Mouse (Mus musculus): Measurements from ENCODE around the gene Macc1. TPM values are rescaled to one million over a fixed set of nuclear protein-coding genes. Genes with fewer than 3 reads are reported as not detected.

Gene Macc1
- 0.06 and 0.10 TPM in 2 replicates for polyA plus RNA-seq (2016; fragmentation: Nextera tagmentation; extraction: Ambion mirVana)

GRCm38 (mm10) chr12:119313970-119314369 is at the start of gene Macc1:
Gene Macc1 (plus strand): TSS chr12:119314270.
- DNase-seq (ENCODE audit: low spot score): no peak
- H3K36me3 ChIP-seq: no peaks in the 10 kb centered on the region
- H3K4me3 ChIP-seq: no peak within 1 kb of the TSS
- no peaks in the 10 kb centered on the region for H3K4me1 ChIP-seq
- H3K27ac ChIP-seq (replicated peaks): no peak within 1 kb of the TSS
- no peaks in the 10 kb centered on the region for H3K9me3 ChIP-seq (replicated peaks)
- H3K27me3 ChIP-seq (ENCODE audit: low read depth, poor library complexity, severe bottlenecking): no peaks in the 10 kb centered on the region

DNA sequence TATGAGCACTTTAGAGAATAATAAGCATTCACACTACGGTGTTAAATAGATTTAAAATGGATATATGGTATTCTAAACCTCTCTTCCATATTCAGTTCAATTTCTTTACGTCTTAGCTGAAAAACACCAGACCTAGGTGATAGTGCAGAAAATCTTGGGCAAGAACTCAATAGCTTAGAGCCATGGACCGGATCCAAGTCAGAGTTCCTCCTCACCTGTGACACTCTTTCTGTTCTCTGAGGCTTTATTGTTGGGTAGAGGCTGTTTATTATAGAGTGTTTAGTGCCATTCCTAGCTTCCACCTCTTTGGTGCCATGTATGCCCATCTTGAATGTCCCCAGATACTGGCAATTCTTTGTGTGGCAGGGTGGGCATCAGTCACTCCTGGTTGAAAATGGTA is 49.6 kb upstream of the Macc1 start:
- no peak for DNase-seq (ENCODE audit: low spot score)
- no peaks in the 10 kb centered on the region for H3K27me3 ChIP-seq (ENCODE audit: low read depth, poor library complexity, severe bottlenecking)
- no peak overlapping the region for H3K4me3 ChIP-seq
- no peaks in the 10 kb centered on the region for H3K9me3 ChIP-seq (replicated peaks)
- H3K27ac ChIP-seq (replicated peaks): no peak overlapping the region
- WGBS: 92% methylated on average over 3 of the region's 3 CpGs
- H3K36me3 ChIP-seq: no peaks in the 10 kb centered on the region
- no peaks in the 10 kb centered on the region for H3K4me1 ChIP-seq

DNA sequence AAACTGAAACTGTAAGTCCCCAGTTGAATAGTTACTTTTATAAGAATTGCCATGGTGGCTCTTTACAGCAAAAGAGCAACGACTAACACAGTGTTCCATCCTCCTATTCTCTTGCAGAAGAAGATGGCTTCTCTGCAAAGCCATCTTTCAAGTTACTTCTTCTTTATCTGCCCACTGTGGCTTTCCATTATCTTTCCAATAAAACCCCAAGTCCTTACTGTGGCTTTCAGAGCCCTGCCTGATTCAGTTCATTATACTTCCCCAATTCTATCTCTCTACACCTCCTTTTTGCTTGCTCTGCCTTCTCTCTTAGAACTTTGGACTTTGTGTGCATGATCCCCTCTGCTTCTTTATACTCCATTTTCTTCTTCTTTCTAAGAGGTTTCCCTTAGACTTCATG is 45.3 kb upstream of the Macc1 start:
- 69% methylated on average over 1 of the region's 1 CpGs for WGBS

DNA sequence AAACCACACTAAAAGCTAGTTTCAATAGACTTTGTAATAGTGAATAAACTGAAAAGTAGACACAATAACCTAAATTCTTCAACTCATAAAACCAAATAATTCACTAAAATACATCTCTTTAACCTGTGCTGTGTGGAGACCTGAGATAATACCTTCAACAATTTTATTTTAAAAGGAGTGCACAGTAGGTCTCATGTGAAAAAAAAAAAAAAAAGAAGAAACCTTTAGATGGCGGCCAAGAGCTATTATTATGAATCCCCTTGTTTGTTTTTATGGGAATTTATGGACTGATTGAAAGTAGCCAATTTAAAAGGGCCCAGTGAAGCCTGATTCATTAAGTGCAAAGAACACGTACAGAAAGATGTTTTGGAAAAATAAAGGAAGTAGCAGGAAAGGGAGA is 44.0 kb upstream of the Macc1 start:
- peaks cover 35% of the 10 kb centered on the region for H3K4me1 ChIP-seq
- H3K27me3 ChIP-seq (ENCODE audit: low read depth, poor library complexity, severe bottlenecking): peaks cover 15% of the 10 kb centered on the region
- H3K4me3 ChIP-seq: no peak overlapping the region
- no peak for DNase-seq (ENCODE audit: low spot score)
- no peaks in the 10 kb centered on the region for H3K9me3 ChIP-seq (replicated peaks)
- H3K36me3 ChIP-seq: no peaks in the 10 kb centered on the region
- no peak overlapping the region for H3K27ac ChIP-seq (replicated peaks)
- 86% methylated on average over 2 of the region's 2 CpGs for whole genome bisulfite sequencing

More for the DNA sequence above, 45.3 kb upstream of the Macc1 start:
- DNase-seq (ENCODE audit: low spot score): no peak
- Histone ChIP-seq H3K36me3 (no peaks in the 10 kb centered on the region), H3K4me1 (peaks cover 22% of the 10 kb centered on the region), H3K4me3 (no peak overlapping the region), H3K27ac (replicated peaks) (no peak overlapping the region), H3K27me3 (ENCODE audit: low read depth, poor library complexity, severe bottlenecking) (peaks cover 15% of the 10 kb centered on the region), H3K9me3 (replicated peaks) (no peaks in the 10 kb centered on the region)

DNA sequence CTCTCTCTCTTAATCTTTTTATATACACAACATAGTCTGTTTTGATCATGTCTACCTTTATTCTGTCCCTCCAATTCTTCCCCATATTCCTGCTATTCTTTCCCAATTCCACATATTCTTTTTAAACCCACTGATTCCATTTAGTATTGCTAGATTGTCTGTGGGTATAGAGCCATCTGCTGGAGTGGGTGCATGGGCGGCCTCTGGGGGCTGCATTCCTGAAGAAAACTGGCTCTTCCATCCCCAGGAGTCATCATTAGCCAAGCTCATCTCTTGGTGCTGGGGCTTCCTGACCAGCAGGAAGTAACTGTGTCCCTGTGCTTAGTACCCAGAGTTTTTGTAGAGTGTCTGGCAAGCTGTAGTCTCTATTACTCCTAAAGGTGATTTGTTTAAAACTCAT is 42.1 kb upstream of the Macc1 start:
- Histone ChIP-seq H3K9me3 (replicated peaks) (no peaks in the 10 kb centered on the region), H3K36me3 (no peaks in the 10 kb centered on the region)
- 72% methylated on average over 1 of the region's 1 CpGs for WGBS

DNA sequence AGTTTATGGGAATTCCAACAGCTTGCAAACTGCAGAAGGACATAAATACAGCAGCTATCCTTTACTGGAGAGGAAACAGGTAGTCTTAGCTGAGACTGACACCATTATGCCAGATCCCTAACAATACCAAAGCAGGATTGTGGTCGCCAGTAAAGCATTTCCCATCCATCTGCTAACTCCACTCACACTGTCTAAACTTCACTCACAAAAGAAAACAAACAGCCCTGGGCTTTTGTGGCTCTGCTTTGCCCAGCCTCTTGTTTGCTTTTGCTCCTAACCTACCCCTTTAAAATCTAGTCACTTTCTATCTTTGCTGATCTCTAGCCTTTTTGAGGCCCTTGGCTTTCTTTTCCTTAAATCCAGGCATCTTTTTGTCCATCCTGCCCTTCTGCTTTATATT is 40.5 kb upstream of the Macc1 start:
- H3K4me3 ChIP-seq: no peak overlapping the region
- H3K4me1 ChIP-seq: peaks cover 42% of the 10 kb centered on the region
- peak; percentile 20 for DNase-seq (ENCODE audit: low spot score)
- peak overlapping the region; percentile 79 for H3K27ac ChIP-seq (replicated peaks)
- H3K27me3 ChIP-seq (ENCODE audit: low read depth, poor library complexity, severe bottlenecking): peaks cover 15% of the 10 kb centered on the region
- 7% methylated on average over 1 of the region's 1 CpGs for WGBS
- no peaks in the 10 kb centered on the region for H3K9me3 ChIP-seq (replicated peaks)
- H3K36me3 ChIP-seq: no peaks in the 10 kb centered on the region

More for the DNA sequence above, 42.1 kb upstream of the Macc1 start:
- no peak overlapping the region for H3K4me3 ChIP-seq
- peaks cover 15% of the 10 kb centered on the region for H3K27me3 ChIP-seq (ENCODE audit: low read depth, poor library complexity, severe bottlenecking)
- peaks cover 42% of the 10 kb centered on the region for H3K4me1 ChIP-seq
- H3K27ac ChIP-seq (replicated peaks): 0 out of 2 replicates have a peak overlapping the region, but pooled peaks have one; percentile 23
- no peak for DNase-seq (ENCODE audit: low spot score)

DNA sequence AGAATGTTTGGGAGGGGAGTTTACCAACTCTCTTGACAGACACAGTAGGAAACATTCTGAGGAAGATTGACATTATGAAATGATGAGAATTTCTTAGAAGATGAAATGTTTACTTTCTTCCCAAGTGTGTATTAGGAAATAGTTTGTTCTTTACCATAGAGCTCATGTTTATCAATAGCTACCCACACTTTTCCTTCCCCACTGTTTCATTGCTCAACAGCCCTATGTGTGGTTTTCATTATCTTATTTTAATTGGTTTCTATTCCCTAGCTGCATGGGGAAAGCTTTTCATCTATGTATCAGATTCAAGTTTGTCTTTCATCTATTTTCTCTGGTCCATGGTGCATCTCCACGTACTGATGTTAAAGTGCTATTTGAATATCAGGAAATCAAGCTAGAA is 37.8 kb upstream of the Macc1 start:
- Histone ChIP-seq H3K4me1 (peaks cover 42% of the 10 kb centered on the region), H3K27ac (replicated peaks) (no peak overlapping the region), H3K4me3 (no peak overlapping the region), H3K9me3 (replicated peaks) (no peaks in the 10 kb centered on the region), H3K27me3 (ENCODE audit: low read depth, poor library complexity, severe bottlenecking) (peaks cover 7% of the 10 kb centered on the region), H3K36me3 (no peaks in the 10 kb centered on the region)
- no peak for DNase-seq (ENCODE audit: low spot score)
- 73% methylated on average over 1 of the region's 1 CpGs for WGBS

DNA sequence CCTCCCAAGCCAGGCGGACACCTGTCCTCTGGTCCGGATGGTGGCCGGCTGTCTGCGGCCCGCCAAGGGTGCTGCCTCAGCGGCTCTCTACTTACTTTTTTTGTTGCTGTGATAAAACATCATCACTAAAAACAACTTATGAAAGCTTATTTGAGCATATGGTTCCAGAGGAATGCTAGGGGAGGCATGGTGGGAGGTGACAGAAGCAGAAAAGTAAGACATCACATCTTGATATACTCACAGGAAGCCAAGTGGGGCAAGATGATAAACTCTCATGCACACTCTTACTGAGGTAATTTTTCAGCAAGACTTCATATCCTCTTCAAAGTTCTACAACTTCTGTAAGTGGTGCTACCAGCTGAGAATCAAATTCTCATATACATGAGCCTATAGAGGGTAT is 22.5 kb upstream of the Macc1 start:
- no peaks in the 10 kb centered on the region for H3K27me3 ChIP-seq (ENCODE audit: low read depth, poor library complexity, severe bottlenecking)
- no peak for DNase-seq (ENCODE audit: low spot score)
- no peaks in the 10 kb centered on the region for H3K4me1 ChIP-seq
- WGBS: 93% methylated on average over 6 of the region's 6 CpGs
- H3K36me3 ChIP-seq: no peaks in the 10 kb centered on the region
- no peak overlapping the region for H3K4me3 ChIP-seq
- H3K9me3 ChIP-seq (replicated peaks): no peaks in the 10 kb centered on the region
- no peak overlapping the region for H3K27ac ChIP-seq (replicated peaks)

- H3K4me1 ChIP-seq: peaks cover 5% of the 10 kb centered on the region; the same call in 1 of the 2 replicates
- no peak overlapping the region for H3K4me3 ChIP-seq
- no peak overlapping the region for H3K27ac ChIP-seq (replicated peaks)
- H3K9me3 ChIP-seq (replicated peaks): no peaks in the 10 kb centered on the region
- no peaks in the 10 kb centered on the region for H3K27me3 ChIP-seq (ENCODE audit: low read depth, poor library complexity, severe bottlenecking)
- H3K36me3 ChIP-seq: no peaks in the 10 kb centered on the region
- no peak for DNase-seq (ENCODE audit: low spot score)
Measured at GRCm38 (mm10) chr12:119303618-119304017, 10.5 kb upstream of the Macc1 start.

DNA sequence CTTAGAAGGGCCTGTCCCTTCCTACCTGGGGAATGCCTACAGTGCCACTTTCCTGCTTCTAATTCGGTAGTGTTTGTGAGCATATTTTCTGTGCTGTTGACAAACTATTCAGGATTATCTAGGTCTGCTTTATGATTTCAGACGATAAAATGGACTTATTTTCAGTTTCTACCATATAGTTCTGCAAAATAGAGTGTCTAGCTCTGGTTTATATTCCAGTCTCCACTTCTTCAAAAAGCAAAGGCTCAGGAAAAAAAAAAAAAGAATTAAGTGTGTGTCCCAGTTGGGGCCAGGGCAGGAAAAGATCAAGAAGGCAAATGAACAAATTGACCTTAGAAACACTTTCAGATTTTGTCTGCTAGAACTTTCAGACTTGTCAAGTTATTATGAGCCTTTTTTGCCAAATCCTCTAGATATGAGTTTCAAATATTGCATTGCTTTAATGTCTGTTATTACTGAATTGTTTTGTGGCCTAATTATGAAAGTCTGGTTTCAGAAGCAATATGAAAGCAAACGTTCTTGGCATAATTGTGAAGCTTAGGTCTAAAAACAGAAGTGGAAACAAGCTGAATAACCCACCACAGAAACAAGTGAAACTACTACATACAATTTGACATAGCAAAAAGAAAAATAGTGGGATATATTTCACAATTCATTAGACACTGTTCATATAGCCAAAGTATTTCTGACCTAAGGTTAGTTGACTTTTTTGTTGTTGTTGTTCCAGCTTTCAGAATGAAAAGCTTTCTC is 881 bp upstream of the Macc1 start:
- H3K4me1 ChIP-seq: peaks cover 6% of the 10 kb centered on the region; the same call in 1 of the 2 replicates
- 73% methylated on average over 3 of the region's 3 CpGs for WGBS
- H3K9me3 ChIP-seq (replicated peaks): no peaks in the 10 kb centered on the region

DNA sequence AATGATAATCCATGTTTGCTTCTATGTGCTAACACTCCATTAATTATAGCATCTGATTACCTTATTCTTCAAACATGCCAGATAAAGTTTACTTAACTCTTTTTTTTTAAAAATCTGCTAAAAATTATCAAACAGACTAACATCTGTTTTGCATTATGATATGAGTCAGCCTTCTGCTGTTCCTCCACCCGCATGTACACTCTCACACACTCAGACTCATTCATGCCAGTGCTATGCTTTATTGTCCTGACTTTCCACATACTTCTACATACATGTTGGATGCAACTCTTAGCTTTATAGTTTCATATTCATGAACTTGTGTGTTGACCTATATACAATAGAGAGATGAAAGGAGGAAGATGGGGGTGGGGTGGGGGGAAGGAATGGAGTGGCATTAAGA is 4.7 kb downstream of the Macc1 start:
- Histone ChIP-seq H3K4me3 (no peak overlapping the region), H3K4me1 (no peaks in the 10 kb centered on the region), H3K36me3 (no peaks in the 10 kb centered on the region), H3K27ac (replicated peaks) (no peak overlapping the region), H3K27me3 (ENCODE audit: low read depth, poor library complexity, severe bottlenecking) (no peaks in the 10 kb centered on the region), H3K9me3 (replicated peaks) (no peaks in the 10 kb centered on the region)
- 76% methylated on average over 1 of the region's 1 CpGs for WGBS
- no peak for DNase-seq (ENCODE audit: low spot score)

More for the DNA sequence above, 881 bp upstream of the Macc1 start:
- DNase-seq (ENCODE audit: low spot score): no peak
- H3K4me3 ChIP-seq: no peak overlapping the region
- no peak overlapping the region for H3K27ac ChIP-seq (replicated peaks)
- H3K36me3 ChIP-seq: no peaks in the 10 kb centered on the region
- no peaks in the 10 kb centered on the region for H3K27me3 ChIP-seq (ENCODE audit: low read depth, poor library complexity, severe bottlenecking)

GRCm38 (mm10) chr12:119325400-119325799 is 11.3 kb downstream of the Macc1 start:
- H3K9me3 ChIP-seq (replicated peaks): no peaks in the 10 kb centered on the region
- H3K4me1 ChIP-seq: no peaks in the 10 kb centered on the region
- H3K27me3 ChIP-seq (ENCODE audit: low read depth, poor library complexity, severe bottlenecking): peaks cover 16% of the 10 kb centered on the region
- H3K36me3 ChIP-seq: no peaks in the 10 kb centered on the region
- H3K4me3 ChIP-seq: no peak overlapping the region
- no peak for DNase-seq (ENCODE audit: low spot score)
- no peak overlapping the region for H3K27ac ChIP-seq (replicated peaks)

GRCm38 (mm10) chr12:119330644-119331043 is 16.6 kb downstream of the Macc1 start:
- 87% methylated on average over 4 of the region's 4 CpGs for WGBS

More at GRCm38 (mm10) chr12:119330644-119331043, 16.6 kb downstream of the Macc1 start:
- Histone ChIP-seq H3K36me3 (no peaks in the 10 kb centered on the region), H3K4me1 (peaks cover 23% of the 10 kb centered on the region), H3K27me3 (ENCODE audit: low read depth, poor library complexity, severe bottlenecking) (peaks cover 36% of the 10 kb centered on the region), H3K4me3 (no peak overlapping the region), H3K9me3 (replicated peaks) (no peaks in the 10 kb centered on the region), H3K27ac (replicated peaks) (no peak overlapping the region)
- DNase-seq (ENCODE audit: low spot score): no peak
